Mouse (Mus musculus) embryonic facial prominence, embryonic 14.5 days (tissue): ENCODE results near the gene Tmc8. TPM values are rescaled to one million over a fixed set of nuclear protein-coding genes. Genes with fewer than 3 reads are reported as not detected.

Experiments used
- ATAC-seq: fragments of 200-750 bp; cut with Nextera tagmentation; 2 replicates; pipeline ENCODE4 v1.8.0; 2017; ENCODE audit warnings: low read depth, moderate number of reproducible peaks, moderate TSS enrichment
- DNase-seq: peaks from one replicate; pipeline ENCODE4 v3.0.0-alpha.2; 2015; ENCODE audit warnings: low spot score
- H3K27ac ChIP-seq: fragments of 300-500 bp; sonication (generic); replicated peaks from 2 replicates; pipeline ENCODE4 v1.5.1; 2014; ENCODE audit warnings: low read depth, mild to moderate bottlenecking, low read length, moderate library complexity
- H3K27me3 ChIP-seq: fragments of 300-500 bp; sonication (generic); replicated peaks from 2 replicates; pipeline ENCODE4 v1.6.1; 2014; ENCODE audit warnings: low read length; ENCODE audit not compliant: control insufficient read depth, insufficient read depth
- H3K36me3 ChIP-seq: fragments of 300-500 bp; sonication (generic); 2 replicates; pipeline ENCODE4 v1.6.1; 2014; ENCODE audit warnings: low read length, mixed read lengths; ENCODE audit not compliant: control insufficient read depth, insufficient read depth
- H3K4me1 ChIP-seq: fragments of 300-500 bp; sonication (generic); 2 replicates; pipeline ENCODE4 v1.6.1; 2014; ENCODE audit warnings: antibody characterized with exemption, low read length; ENCODE audit not compliant: control insufficient read depth, insufficient read depth
- H3K4me2 ChIP-seq: fragments of 300-500 bp; sonication (generic); 2 replicates; pipeline ENCODE4 v1.6.1; 2014; ENCODE audit warnings: low read depth, mild to moderate bottlenecking, low read length, moderate library complexity, mixed read lengths
- H3K4me3 ChIP-seq: fragments of 300-500 bp; sonication (generic); 2 replicates; pipeline ENCODE4 v1.5.1; 2014; ENCODE audit warnings: low read depth, mild to moderate bottlenecking, low read length
- H3K9ac ChIP-seq: fragments of 300-500 bp; sonication (generic); 2 replicates; pipeline ENCODE4 v1.6.1; 2014; ENCODE audit warnings: low read depth, mild to moderate bottlenecking, low read length, moderate library complexity, mixed read lengths
- H3K9me3 ChIP-seq: fragments of 300-500 bp; sonication (generic); 2 replicates; pipeline ENCODE4 v1.6.1; 2016; ENCODE audit warnings: low read length; ENCODE audit not compliant: control insufficient read depth
- WGBS: fragments of 180-500 bp; shearing (Covaris S2); extraction: QIAGEN DNeasy Blood & Tissue Kit; methylation state at CpG from one replicate; pipeline ENCODE4 v1.1.7; 2014; 5-methylcytosine and 5-hydroxymethylcytosine counted together
- polyA plus RNA-seq: library from polyadenylated mRNA; unstranded; fragments of >200 nt; fragmentation: Nextera tagmentation; extraction: Ambion mirVana; gene quantifications from 2 replicates; pipeline ENCODE4 v1.2.1, GENCODE M21; 2014

Gene Tmc8
- polyA plus RNA-seq, 1 experiment from 2014 or later: 1.3 TPM

DNA sequence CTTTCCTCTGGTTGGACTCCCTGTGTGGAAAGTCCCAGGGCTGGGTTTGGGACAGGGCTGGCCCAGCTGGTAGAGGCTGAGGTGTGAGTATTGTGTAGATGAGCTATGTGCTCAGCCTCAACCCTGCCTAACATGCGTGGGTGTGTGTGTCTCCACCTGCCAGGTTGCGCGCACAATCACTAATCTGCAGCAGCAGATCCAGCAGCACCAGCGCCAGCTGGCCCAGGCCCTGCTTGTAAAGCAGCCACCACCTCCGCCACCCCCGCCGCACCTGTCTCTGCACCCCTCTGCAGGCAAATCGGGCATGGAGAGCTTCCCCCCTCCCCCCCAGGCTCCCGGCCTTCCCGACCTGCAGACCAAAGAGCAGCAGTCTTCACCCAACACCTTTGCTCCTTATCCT lies 32.5 kb upstream of the Tmc8 start:
- Histone ChIP-seq H3K9me3 (no peaks in the 10 kb centered on the region), H3K9ac (no peak overlapping the region), H3K27ac (no peak overlapping the region), H3K27me3 (no peaks in the 10 kb centered on the region), H3K4me1 (no peaks in the 10 kb centered on the region), H3K4me2 (no peak overlapping the region), H3K36me3 (peaks cover 99% of the 10 kb centered on the region), H3K4me3 (no peak overlapping the region)
- 84% methylated on average over 9 of the region's 10 CpGs for WGBS
- DNase-seq (no peak), ATAC-seq (no peak)

DNA sequence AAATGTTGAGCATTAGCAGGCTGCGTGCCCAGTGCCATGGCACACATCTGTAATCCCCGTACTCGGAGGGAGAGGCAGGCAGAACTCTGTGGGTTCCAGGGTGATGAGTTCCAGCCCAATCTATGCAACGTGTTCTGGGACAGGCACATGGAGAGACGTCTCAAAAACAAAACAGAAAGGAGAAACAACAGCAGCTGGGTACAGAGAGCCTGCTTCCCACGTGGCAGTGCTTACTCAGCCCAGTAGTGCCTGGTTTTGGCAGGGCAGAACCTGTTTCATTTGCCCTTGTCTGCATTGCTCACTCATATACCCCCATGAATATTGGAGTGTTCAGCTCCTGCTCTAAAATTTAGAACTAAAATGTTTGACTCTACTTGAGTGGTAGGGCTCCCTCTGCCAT lies 30.3 kb upstream of the Tmc8 start:
- Histone ChIP-seq H3K4me1 (no peaks in the 10 kb centered on the region), H3K4me2 (no peak overlapping the region), H3K36me3 (peaks cover 99% of the 10 kb centered on the region), H3K27me3 (no peaks in the 10 kb centered on the region), H3K4me3 (no peak overlapping the region), H3K9ac (no peak overlapping the region), H3K27ac (no peak overlapping the region), H3K9me3 (no peaks in the 10 kb centered on the region)
- 86% methylated on average over 6 of the region's 6 CpGs for WGBS
- ATAC-seq (no peak), DNase-seq (no peak)

DNA sequence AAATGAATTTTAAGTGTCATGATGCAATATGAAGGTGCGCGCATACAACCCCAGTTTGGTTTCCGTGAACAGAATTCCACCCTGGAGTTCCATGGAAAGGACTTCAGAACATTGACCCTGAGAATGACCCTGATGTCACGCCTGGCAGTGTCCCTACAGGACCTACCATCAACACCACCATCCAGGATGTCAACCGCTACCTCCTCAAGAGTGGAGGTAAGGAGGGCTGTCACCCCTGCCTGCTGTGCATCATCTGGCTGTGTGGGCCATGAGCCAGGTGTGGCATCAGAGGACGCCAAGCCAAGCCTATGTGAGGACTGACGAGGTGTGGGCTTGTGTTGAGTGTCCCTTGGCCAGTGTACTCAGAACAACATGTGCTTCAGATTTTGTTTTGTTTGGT lies 26.0 kb upstream of the Tmc8 start:
- H3K27ac ChIP-seq: no peak overlapping the region
- H3K9me3 ChIP-seq: no peaks in the 10 kb centered on the region
- DNase-seq: no peak
- no peaks in the 10 kb centered on the region for H3K27me3 ChIP-seq
- H3K36me3 ChIP-seq: peaks cover 99% of the 10 kb centered on the region
- no peak for ATAC-seq
- 96% methylated on average over 7 of the region's 7 CpGs for WGBS
- H3K9ac ChIP-seq: no peak overlapping the region
- no peaks in the 10 kb centered on the region for H3K4me1 ChIP-seq
- H3K4me2 ChIP-seq: no peak overlapping the region
- H3K4me3 ChIP-seq: no peak overlapping the region

DNA sequence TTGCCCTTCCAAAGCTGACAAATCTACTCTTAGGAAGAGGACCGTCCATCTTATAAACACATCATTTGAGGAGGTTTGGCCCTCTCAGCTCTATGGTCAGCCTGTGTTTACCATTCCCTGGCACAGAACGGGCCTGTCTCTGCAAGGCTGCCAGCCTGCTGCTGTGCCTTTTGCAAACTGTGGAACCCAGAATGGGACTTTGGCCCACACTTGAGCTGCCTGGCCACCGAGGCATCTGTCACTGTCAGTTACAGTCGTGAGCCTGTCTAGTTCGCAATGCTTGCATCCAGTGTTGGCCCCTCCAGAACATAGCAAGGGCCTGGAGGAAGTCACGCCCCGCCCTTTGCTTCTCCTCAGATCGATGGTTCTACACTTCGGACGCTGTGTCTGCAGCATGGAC lies 22.6 kb upstream of the Tmc8 start:
- H3K27me3 ChIP-seq: no peaks in the 10 kb centered on the region
- WGBS: 88% methylated on average over 10 of the region's 10 CpGs
- H3K4me3 ChIP-seq: no peak overlapping the region
- no peaks in the 10 kb centered on the region for H3K9me3 ChIP-seq
- ATAC-seq (no peak), DNase-seq (no peak)
- H3K9ac ChIP-seq: no peak overlapping the region
- no peaks in the 10 kb centered on the region for H3K4me1 ChIP-seq
- peaks cover 95% of the 10 kb centered on the region for H3K36me3 ChIP-seq
- no peak overlapping the region for H3K27ac ChIP-seq
- H3K4me2 ChIP-seq: no peak overlapping the region

DNA sequence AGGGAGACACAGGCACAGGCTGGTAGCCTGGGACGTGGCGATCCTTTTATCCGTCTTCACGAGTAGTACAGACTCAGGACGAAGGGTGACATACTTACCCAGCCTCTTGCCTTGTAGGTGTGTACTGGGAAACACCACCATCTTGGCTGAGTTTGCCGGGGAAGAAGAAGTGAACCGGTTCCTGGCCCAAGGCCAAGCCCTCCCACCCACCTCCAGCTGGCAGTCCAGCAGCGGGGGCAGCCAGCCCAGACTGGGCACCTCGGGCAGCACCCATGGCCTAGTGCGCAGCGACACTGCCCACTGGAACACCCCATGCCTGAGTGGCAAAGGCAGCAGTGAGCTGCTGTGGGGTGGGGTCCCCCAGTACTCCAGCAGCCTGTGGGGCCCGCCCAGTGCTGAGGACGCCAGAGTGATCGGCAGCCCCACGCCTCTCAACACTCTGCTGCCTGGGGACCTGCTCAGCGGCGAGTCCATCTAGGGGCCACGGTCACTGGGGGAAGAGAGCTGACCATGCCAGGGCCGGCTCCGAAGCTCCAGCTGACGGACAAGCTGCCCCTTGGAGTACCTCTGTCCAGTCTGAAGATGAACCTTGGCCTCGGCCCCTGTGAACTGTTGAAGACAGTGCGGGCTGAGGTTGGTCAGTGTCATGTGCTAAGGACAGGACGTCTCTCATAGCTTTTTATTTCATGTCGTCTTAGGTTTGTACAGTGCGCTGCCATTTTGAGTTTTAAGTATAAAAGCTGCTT lies 21.3 kb upstream of the Tmc8 start:
- Histone ChIP-seq H3K4me1 (no peaks in the 10 kb centered on the region), H3K27ac (no peak overlapping the region), H3K4me2 (no peak overlapping the region), H3K36me3 (peaks cover 95% of the 10 kb centered on the region), H3K9ac (no peak overlapping the region), H3K27me3 (no peaks in the 10 kb centered on the region), H3K9me3 (no peaks in the 10 kb centered on the region), H3K4me3 (no peak overlapping the region)
- DNase-seq: no peak
- ATAC-seq: no peak
- whole genome bisulfite sequencing: 87% methylated on average over 23 of the region's 26 CpGs

GRCm38 (mm10) chr11:117761801-117762200 lies 20.1 kb upstream of the Tmc8 start:
- H3K4me1 ChIP-seq: no peaks in the 10 kb centered on the region
- H3K4me3 ChIP-seq: no peak overlapping the region
- H3K27me3 ChIP-seq: no peaks in the 10 kb centered on the region
- no peak overlapping the region for H3K4me2 ChIP-seq
- DNase-seq: no peak
- no peak overlapping the region for H3K27ac ChIP-seq
- ATAC-seq: no peak
- peaks cover 95% of the 10 kb centered on the region for H3K36me3 ChIP-seq
- no peaks in the 10 kb centered on the region for H3K9me3 ChIP-seq
- H3K9ac ChIP-seq: no peak overlapping the region
- WGBS: 92% methylated on average over 13 of the region's 13 CpGs

- Histone ChIP-seq H3K27ac (no peak overlapping the region), H3K9me3 (no peaks in the 10 kb centered on the region), H3K9ac (no peak overlapping the region), H3K27me3 (no peaks in the 10 kb centered on the region), H3K36me3 (peaks cover 92% of the 10 kb centered on the region), H3K4me2 (no peak overlapping the region), H3K4me1 (no peaks in the 10 kb centered on the region), H3K4me3 (no peak overlapping the region)
- ATAC-seq (no peak), DNase-seq (no peak)
- 82% methylated on average over 12 of the region's 12 CpGs for WGBS
Measured at GRCm38 (mm10) chr11:117762246-117762645, 19.6 kb upstream of the Tmc8 start.

DNA sequence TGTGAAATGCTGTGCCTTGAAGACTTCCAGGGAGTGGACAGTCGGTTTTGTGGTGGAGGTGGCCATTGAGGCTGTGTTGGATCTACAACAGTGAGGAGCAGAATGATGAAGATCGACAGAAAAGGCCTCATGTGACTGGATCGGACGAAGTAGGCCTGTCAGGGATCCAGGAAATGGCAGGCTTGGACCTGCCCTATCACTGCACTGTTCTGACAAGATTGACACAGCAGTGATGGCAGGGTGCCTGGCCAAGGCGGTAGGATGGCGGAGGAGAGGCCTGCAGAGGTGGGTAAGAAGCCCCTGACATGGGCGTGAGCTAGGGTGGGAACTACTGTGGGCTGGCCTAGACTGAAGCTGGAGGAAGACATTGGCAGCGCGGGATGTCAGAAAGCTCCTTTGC lies 17.6 kb upstream of the Tmc8 start:
- peaks cover 71% of the 10 kb centered on the region for H3K36me3 ChIP-seq
- DNase-seq (no peak), ATAC-seq (no peak)
- no peak overlapping the region for H3K9ac ChIP-seq
- no peak overlapping the region for H3K4me3 ChIP-seq
- no peak overlapping the region for H3K27ac ChIP-seq
- H3K4me1 ChIP-seq: no peaks in the 10 kb centered on the region
- no peaks in the 10 kb centered on the region for H3K9me3 ChIP-seq
- H3K27me3 ChIP-seq: no peaks in the 10 kb centered on the region
- WGBS: 79% methylated on average over 9 of the region's 9 CpGs
- no peak overlapping the region for H3K4me2 ChIP-seq

DNA sequence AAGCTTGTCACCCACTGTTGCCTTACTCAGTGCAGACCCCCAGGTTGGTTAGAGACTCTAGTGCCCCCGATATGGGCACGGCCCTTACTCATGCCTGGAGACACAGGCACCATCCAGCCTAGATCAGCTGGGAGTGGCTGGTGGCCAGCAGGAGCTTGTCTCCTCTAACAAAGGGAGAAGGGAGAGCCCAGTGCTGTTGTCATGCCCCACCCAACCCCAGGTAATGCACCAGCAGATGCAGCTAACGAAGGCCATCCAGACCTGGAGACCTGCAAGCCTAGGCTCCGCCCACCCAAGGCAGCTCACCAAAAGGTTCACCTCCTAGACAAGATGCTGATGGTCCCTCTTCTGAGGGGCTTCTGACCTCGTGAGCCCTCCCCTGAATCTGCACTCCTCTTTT lies 16.5 kb upstream of the Tmc8 start:
- Histone ChIP-seq H3K9ac (no peak overlapping the region), H3K4me2 (no peak overlapping the region), H3K27me3 (no peaks in the 10 kb centered on the region), H3K27ac (no peak overlapping the region), H3K4me1 (no peaks in the 10 kb centered on the region), H3K4me3 (no peak overlapping the region), H3K9me3 (no peaks in the 10 kb centered on the region), H3K36me3 (peaks cover 60% of the 10 kb centered on the region)
- ATAC-seq (no peak), DNase-seq (no peak)
- 80% methylated on average over 5 of the region's 5 CpGs for WGBS
